Mouse (Mus musculus) hematopoietic multipotent progenitor cell, adult 10-12 weeks (in vitro differentiated cells): ENCODE results near the gene Vav1. TPM values are rescaled to one million over a fixed set of nuclear protein-coding genes. Genes with fewer than 3 reads are reported as not detected.

Experiments used
- polyA plus RNA-seq: library from polyadenylated mRNA; stranded (reverse); fragments of >175 nt; gene quantifications from 2 replicates; pipeline ENCODE4 v1.2.3, GENCODE M21; 2012; ENCODE audit warnings: low replicate concordance

The Vav1 gene
- 72.5 and 81.3 TPM in 2 replicates for polyA plus RNA-seq

DNA sequence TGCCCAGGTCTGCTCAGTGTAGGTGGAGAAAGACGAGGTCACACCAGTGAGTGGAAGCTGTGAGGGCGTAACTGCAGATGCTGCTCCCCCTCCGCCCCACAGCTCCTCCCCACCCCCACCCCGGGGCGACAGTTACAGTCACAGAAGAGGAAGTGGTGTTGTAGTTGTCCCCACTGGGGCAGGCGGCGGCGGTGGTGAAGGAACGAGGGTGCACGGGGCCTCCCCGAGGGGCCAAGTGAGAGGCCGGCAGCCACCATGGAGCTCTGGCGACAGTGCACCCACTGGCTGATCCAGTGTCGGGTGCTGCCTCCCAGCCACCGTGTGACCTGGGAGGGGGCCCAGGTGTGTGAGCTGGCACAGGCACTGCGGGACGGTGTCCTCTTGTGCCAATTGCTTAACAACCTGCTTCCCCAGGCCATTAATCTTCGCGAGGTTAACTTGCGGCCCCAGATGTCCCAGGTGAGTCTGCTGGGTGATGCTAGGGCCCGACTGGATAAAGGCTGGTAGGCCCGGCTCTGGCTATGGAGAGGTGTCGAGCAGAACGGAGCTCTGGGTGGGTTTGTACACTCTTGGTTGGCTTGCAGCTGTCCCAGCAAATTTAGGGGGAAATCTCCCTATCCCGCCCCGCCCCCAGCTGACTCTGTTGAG, at the start of gene Vav1:
Gene Vav1 (plus strand): TSS at position 158 of the 648 bp plus-strand sequence.

DNA sequence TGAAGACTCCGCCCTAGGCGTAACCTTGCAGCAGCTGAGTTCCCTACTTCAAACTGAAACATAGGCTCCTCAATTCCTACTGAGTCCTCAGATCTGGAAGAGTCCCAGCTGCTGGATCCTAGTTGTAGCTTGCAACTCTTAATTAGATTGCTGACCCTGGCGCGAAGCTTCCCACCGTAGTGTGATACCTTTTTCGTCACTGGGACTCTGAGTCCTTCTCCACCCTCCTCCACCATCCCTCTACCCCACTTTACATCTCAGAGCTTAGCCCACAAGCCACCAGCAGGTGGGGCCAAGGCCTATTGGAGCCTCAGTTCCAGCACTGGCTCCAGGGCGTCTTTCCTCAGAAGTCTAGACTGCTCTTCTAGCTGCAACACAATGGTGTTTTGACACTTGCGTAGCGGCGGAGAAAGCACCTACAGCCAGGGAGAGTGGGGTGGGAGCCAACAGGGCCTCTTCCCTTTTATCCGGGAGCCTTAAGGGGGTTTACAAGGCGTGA, 30.6 kb upstream of the Vav1 start, which contains the start of gene Gpr108:
Gene Gpr108 (minus strand): TSS at position 246 of the 499 bp plus-strand sequence.

DNA sequence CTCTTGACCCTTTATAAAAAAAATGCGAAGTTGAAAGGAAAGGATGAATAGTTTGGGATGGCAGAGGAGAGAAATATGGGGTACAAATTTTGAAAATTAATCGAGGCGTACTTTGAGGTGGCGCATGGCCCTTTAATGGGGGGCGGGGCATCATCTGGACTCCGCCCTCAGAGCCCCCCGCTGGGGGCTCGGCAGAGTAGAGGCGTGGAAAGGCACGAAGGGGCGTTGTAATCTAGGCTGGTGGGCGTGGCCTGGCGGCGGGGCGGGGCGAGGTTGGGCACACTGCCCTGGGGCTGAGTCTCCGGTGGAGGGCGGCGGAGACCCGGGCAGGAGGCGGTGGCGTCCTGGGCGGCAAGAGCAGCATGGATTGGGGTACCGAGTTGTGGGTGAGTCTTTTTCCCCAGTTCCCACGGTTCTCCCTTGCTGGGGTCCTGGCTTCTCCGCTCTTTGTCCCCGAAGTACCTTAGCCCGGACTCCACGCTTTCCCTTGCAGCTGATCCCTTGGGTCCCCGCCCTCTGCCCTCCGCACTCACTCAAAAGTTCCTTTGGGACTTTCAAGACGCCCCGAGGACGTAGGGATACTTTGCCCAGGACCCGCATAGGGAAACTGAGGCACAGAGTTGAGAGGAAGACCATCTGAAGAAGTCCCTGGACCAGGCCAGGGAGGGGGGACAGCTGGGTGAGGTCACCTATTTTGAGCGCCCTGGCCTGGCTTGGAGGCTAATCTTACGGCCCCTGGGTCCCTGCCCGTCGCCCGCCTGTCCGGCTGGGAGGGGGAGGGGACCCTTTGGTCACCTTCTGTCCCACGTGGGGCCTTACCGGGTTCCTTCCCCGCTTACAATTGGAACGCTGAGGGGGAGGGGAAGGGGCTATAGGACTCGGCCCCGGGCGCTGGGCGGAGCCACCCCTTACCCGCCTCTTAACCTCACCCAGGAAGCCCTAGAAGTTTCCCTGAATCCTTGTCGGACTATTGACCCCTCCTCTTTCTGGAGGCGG, 29.4 kb upstream of the Vav1 start, which contains the start of gene Trip10:
Gene Trip10 (plus strand): TSS at position 270 of the 996 bp plus-strand sequence.

DNA sequence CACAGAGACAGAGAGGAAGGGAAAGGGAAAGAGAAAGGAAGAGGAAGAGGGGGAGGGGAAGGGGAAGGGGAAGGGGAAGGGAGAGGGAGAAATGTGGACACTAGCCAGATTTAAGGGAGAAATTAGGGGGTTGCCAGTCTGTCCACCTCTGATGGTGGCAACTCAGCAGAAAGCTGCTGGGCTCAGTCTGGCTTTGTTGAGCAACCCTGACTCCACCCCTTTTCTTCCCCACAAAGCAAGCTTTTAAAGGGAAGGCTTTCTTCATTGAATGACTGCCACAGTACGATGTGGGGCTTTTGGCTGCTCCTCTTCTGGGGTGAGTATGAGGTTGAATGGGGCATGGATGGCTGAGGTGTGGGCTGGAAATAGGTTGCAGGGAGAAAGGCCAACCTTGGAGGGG, 79.5 kb downstream of the Vav1 start, which contains the start of gene Adgre1:
Gene Adgre1 (plus strand): TSS at position 251 of the 400 bp plus-strand sequence.

Other genes with a start within 250 kb of the Vav1 start
- gene Khsrp, start 247.6 kb upstream of the Vav1 start, polyA plus RNA-seq = 248 and 458 TPM in 2 replicates
- gene Slc25a41, start 237.4 kb upstream of the Vav1 start, polyA plus RNA-seq = not detected in 2 replicates
- 18.4 and 34.3 TPM in 2 replicates for gene Crb3, start 220.0 kb upstream of the Vav1 start, polyA plus RNA-seq
- 16.7 and 20.4 TPM in 2 replicates for gene Slc25a23, start 219.2 kb upstream of the Vav1 start, polyA plus RNA-seq
- 211 and 238 TPM in 2 replicates for gene Dennd1c, start 200.6 kb upstream of the Vav1 start, polyA plus RNA-seq
- gene Tubb4a, start 191.3 kb upstream of the Vav1 start, polyA plus RNA-seq = 0.80 and 0.96 TPM in 2 replicates
- gene Tnfsf9, start 173.8 kb upstream of the Vav1 start, polyA plus RNA-seq = 1.5 and 1.6 TPM in 2 replicates
- gene Cd70, start 129.3 kb upstream of the Vav1 start, polyA plus RNA-seq = 0.17 and 0.98 TPM in 2 replicates
- gene Tnfsf14, start 84.9 kb upstream of the Vav1 start, polyA plus RNA-seq = 7.8 and 15.8 TPM in 2 replicates
- 9.1 and 16.5 TPM in 2 replicates for gene C3, start 51.0 kb upstream of the Vav1 start, polyA plus RNA-seq
- 34.0 and 34.2 TPM in 2 replicates for gene Gpr108, start 30.7 kb upstream of the Vav1 start, polyA plus RNA-seq
- 9.3 and 9.4 TPM in 2 replicates for gene Trip10, start 29.6 kb upstream of the Vav1 start, polyA plus RNA-seq
- gene Adgre1, start 79.6 kb downstream of the Vav1 start, polyA plus RNA-seq = 2.9 and 5.6 TPM in 2 replicates